Mouse (Mus musculus): ENCODE data around the gene Npas3.

Gene Npas3

DNA sequence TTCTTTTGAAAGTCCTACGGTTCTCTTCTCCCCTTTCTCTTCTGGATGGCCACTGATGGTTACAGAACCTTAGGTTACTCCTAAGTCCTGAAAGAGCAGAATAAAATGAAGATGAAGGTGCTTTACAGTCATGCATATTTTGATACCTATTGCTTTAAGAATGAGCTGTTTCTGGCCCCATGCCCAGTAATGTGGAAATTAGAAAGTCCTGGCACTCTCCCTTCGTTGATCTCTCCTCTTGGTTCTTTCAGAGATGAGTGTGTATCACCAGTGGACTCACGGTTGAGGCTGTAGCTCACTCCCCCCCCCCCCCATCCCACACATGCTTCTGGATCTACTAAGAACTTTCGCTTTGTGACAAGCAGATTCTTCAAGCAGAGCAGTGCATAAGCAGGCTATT, 167.6 kb downstream of the Npas3 start:
- DNase-seq (ENCODE audit: low spot score): no peak

GRCm38 (mm10) chr12:53421701-53422100, 173.2 kb downstream of the Npas3 start:
- no peak for DNase-seq (ENCODE audit: low spot score)

- no peak for DNase-seq (ENCODE audit: low spot score)
Observed at GRCm38 (mm10) chr12:53423631-53424030, 175.2 kb downstream of the Npas3 start.

- no peak for DNase-seq (ENCODE audit: low spot score)
Observed at GRCm38 (mm10) chr12:53426006-53426405, 177.5 kb downstream of the Npas3 start.

DNA sequence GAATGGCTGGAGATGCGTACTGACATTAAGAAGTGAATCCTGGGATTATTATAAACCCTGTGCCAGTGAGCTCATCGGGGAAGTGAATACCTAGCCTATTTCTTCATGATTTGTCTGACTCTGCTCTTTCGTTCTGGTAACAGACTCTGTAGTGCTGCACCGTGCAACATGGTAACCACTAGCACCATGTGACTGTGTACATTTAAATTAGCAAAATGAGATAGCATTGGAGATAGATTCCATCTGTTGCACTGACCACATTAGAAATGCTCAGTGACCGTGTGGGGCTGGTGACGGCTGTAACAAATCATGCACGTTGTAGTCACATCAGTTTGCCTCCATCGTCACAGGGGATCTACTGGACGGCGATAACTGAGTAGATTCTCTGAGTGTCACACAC, 178.7 kb downstream of the Npas3 start:
- no peak for DNase-seq (ENCODE audit: low spot score)

DNA sequence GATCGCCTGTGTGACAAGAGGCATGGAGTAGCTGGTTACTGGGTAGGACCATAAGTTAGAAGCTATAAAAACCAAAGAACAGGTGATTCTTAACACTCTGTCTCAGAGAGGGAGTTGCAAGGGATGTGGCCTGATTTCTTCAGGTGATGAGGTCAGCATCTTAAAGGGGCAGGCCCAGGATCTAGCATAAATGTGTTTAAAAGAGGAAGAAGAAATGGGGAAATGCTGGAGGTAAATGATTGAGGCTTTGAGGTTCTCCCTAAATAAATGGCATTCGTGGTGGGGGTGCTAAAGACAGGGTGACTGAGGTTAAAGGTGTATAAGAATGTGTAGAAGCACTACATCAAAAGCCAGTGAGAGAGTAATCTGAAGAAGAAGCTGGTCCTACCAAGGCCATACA, 193.6 kb downstream of the Npas3 start:
- no peak for DNase-seq (ENCODE audit: low spot score)

- no peak for DNase-seq (ENCODE audit: low spot score)
Observed at GRCm38 (mm10) chr12:53447469-53447868, 199.0 kb downstream of the Npas3 start.

DNA sequence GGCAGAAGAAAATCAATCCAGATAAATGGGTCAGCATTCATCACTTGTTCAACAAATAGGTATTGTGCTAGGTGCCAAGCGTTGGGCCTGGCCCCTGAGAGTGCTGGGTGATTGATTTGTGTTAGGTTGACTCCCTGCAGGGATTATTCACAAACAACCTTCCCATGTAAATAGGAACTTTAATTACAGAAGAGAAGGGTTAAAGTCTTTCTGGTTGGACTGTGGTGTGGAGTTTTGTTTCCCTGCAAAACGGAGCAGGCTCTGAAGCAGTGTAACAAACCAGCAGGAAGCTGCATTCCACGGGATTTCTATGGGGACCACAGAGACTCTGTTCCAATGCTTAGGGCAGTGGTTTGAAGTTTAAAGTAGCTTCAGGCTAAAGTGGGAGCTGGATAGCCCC, 199.6 kb downstream of the Npas3 start:
- DNase-seq (ENCODE audit: low spot score): no peak

GRCm38 (mm10) chr12:53467549-53467948, 219.1 kb downstream of the Npas3 start:
- DNase-seq (ENCODE audit: low spot score): no peak

DNA sequence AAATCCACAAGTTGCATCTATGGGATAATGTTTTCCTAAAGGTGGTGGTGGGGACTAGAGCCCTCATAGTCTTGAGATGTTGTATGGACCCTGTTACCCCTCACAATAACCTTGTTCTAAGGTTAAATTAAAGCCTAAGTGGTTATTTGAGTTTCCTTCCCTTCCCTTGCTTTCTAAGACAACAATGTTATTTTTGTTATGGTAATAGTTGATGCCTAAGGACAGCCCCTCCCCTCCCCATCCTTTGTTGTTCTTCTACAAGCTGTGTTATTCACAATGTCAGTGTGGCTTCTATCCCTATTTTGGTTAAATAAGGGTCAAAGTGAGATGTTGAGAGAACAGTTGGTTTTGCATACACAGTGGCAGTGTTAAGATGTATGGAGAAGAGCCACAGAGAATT, 226.0 kb downstream of the Npas3 start:
- DNase-seq (ENCODE audit: low spot score): no peak

DNA sequence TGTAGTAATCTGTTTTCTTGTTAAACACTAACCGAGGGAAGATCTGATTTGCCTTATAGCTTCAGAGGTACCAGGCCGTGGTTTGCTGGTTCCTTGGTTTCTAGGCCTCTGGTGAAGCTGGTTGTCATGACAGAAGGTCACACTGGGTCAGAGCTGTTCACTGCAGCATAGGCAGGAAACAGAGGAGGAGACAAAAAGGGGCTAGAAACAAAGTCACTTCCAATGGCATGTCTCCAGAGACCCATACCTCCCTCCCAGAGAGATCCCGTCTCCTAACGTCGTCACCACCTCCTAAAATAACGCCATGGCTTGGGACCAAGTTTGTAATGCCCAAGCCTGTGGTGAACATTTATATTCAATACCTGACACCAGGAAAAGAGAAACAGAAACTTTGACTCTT, 236.4 kb downstream of the Npas3 start:
- no peak for DNase-seq (ENCODE audit: low spot score)

DNA sequence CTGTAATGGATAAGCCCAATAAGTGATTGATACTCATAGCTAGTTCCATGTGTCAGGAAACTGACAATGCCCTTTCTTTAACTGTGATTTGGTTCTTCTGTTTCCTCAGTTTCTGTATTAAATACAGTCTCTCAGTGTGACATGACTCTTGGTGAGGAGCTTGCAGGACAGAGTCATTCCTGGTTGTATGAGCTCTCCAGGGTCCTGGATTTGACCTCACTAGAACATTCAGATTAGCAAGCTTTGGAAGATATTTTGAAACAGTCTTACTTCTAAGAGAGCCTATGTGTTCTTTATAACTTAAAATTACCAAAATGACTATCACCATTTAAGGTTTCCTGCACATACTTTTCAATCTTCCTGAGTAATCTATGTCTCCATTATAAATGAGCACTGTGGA, 247.9 kb downstream of the Npas3 start:
- DNase-seq (ENCODE audit: low spot score): no peak

DNA sequence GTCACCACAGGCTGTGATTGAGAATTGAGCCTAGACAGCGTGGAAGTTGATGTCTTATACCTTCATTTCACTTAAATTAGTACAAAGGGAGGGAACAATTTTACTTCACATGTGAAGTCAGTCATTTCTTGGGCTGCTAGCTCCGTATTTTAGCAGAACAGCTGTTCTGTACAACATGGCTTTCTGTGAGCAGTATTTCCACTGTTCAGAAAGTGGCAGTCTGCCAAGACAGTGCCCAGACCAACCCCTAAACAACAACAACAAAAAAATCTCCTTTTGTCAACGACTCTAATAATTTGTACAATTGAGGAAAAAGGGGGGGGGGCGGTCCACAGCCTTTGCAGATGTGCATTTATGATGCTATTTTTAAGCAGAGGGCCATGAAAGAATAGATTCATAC, 266.4 kb downstream of the Npas3 start:
- no peak for DNase-seq (ENCODE audit: low spot score)

DNA sequence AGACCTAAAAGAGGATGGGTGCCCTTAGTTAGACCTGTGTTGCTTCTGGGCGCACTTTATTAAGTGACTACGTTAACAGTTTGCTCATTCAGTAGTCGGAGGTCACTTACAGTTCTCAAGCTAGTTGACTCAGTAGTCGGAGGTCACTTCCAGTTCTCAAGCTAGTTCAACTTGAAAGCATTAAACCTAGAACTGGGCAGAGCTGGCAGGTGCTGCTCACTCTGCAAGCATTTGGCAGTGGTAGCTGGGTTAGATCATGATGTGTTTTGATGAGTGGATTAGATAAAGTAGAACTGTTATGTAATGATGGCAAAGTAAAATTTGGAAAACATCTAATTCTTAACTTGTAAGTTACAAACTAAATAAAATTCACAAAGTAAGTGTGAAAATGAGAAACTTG, 271.1 kb downstream of the Npas3 start:
- no peak for DNase-seq (ENCODE audit: low spot score)

DNA sequence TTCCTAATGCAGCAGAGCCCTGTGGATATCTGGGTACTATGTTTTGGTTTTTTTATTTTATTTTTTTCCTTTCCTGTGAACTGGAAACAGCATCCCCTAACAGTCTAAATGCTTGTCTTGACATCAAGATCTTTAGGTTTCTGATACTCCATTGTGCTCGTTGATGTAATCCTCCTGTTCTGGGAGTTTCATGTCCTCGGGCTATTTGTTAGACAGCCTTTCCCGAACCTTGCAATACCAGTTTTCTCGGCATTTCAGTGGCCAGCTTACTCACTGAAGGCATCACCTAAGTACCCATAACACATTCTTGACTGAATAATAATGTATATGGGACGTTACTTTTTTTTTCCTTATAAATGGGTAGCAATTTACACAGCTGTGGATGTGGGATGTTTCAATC, 274.2 kb downstream of the Npas3 start:
- DNase-seq (ENCODE audit: low spot score): no peak

DNA sequence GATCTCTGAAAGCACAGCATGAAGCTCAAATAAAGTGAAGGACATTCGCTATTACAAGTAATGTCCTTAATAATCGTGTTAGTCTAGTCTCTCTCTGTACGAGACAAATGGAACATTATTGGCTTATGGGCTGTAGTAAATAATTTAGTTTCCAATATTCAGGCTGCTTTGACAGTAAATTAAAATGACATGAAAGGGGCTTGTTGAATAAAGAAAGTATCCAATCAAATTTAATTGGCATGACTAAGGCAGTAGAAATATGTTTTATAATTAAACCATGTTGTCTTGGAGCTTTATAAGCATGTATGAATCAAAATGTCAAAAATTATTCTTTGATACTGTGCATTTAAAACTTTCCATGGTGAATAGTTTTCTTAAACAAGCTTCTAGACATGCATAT, 278.6 kb downstream of the Npas3 start:
- no peak for DNase-seq (ENCODE audit: low spot score)

DNA sequence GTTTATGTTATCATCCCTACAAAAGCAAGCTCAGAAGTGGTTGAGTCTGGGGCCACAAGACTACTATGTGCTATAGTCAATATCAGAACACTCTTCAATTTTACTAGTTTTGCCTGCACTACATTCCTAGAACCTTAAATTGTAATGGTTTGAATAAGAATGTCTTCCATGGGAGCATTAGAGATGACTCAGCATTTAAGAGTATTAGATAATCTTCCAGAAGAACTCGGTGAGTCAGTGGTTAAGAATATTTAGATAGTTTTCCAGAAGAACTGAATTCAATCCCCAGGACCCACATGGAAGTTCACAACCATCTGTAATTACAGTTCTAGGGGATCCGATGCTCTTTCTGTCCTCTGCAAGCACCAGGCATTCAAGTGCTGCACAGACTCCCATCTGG, 280.9 kb downstream of the Npas3 start:
- no peak for DNase-seq (ENCODE audit: low spot score)

DNA sequence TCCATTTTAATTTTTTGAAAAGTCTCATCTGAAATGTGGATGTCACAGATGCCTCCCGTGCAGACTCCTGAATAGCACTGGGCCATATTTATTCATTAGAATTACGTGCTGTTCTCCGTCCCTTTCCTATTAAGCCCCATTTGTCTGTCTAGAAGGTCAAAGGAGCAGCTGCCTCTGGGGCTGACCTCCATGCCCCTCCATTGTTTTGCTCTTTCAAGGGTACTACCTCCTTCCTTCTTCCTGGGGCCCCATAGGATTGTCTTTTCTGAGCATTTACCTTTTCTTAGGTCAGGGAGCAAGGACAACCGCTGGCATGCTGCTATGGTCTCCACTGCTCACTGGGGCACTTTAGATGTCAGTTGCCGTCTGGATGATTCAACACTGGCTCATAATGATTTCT, 288.3 kb downstream of the Npas3 start:
- no peak for DNase-seq (ENCODE audit: low spot score)

DNA sequence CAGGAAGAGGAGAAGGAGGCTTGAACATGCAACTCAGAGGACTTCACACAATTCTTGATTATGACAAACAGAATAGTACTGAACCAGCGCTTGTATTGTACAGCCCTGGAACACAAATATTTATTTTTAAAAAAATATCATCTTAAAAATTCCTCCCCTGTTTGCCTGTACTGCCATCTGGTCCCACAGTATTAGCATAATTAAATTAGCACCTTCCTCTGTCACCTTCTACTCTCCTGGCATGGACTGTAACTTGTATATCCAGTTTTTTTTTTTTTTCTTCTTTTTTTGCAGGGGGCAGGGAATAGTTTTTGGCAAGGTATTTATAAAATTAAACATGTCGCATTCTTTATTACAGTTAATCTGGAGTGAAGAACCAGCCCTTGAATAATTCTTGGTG, 307.9 kb downstream of the Npas3 start:
- DNase-seq (ENCODE audit: low spot score): no peak

- DNase-seq (ENCODE audit: low spot score): no peak
Observed at GRCm38 (mm10) chr12:53558259-53558658, 309.8 kb downstream of the Npas3 start.

- no peak for DNase-seq (ENCODE audit: low spot score)
Observed at GRCm38 (mm10) chr12:53566712-53567387, 318.4 kb downstream of the Npas3 start.

DNA sequence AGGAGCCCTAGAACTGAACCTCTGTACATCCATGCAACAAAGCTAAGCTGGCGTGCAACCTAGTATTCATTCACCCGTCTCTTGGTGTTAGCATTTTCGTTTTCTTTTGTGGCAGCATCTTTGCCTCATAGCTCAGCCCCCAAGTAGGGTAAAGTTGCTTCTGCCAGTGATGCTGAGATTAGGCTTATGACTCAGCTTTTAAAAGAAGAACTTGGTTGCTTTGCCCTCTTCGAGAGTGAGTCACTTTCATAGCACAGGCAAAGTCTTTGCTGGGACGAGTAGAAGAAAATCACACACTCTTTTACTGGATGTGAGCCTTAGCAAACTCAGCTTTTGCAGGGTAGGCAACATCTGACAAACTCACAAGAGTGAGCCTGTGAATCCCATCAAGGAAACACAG, 332.7 kb downstream of the Npas3 start:
- DNase-seq (ENCODE audit: low spot score): no peak

- no peak for DNase-seq (ENCODE audit: low spot score)
Observed at GRCm38 (mm10) chr12:53587249-53587648, 338.8 kb downstream of the Npas3 start.

GRCm38 (mm10) chr12:53587691-53588504, 339.4 kb downstream of the Npas3 start:
- no peak for DNase-seq (ENCODE audit: low spot score)

All from testis, postnatal 10 days (tissue).